Mouse (Mus musculus): ENCODE results near the gene A3galt2. TPM values are rescaled to one million over a fixed set of nuclear protein-coding genes. Genes with fewer than 3 reads are reported as not detected.

A3galt2 gene
- polyA plus RNA-seq, 1 experiment from 2014 or later: 0.38 TPM

- peak overlapping the region; percentile 99 for H3K4me3 ChIP-seq
- H3K9ac ChIP-seq: peak overlapping the region; percentile 100
- no peaks in the 10 kb centered on the region for H3K27me3 ChIP-seq
- H3K36me3 ChIP-seq: peaks cover 8% of the 10 kb centered on the region
- H3K4me1 ChIP-seq: peaks cover 53% of the 10 kb centered on the region
- H3K27ac ChIP-seq: peak overlapping the region; percentile 94
- peak overlapping the region; percentile 94 for H3K4me2 ChIP-seq
- no peaks in the 10 kb centered on the region for H3K9me3 ChIP-seq
- 1% methylated on average over 5 of the region's 5 CpGs for WGBS
- no peak for ATAC-seq (ENCODE audit: insufficient number of reproducible peaks, insufficient read depth, low FRiP score, low TSS enrichment, low read depth)
Measured at GRCm38 (mm10) chr4:128728431-128728851, 26.7 kb upstream of the A3galt2 start.

- peak overlapping the region; percentile 94 for H3K27ac ChIP-seq
- H3K9me3 ChIP-seq: no peaks in the 10 kb centered on the region
- 9% methylated on average over 15 of the region's 15 CpGs for WGBS
- no peak for ATAC-seq (ENCODE audit: insufficient number of reproducible peaks, insufficient read depth, low FRiP score, low TSS enrichment, low read depth)
- H3K36me3 ChIP-seq: peaks cover 8% of the 10 kb centered on the region
- H3K27me3 ChIP-seq: no peaks in the 10 kb centered on the region
- peaks cover 60% of the 10 kb centered on the region for H3K4me1 ChIP-seq
- H3K9ac ChIP-seq: peak overlapping the region; percentile 100
- peak overlapping the region; percentile 94 for H3K4me2 ChIP-seq
- H3K4me3 ChIP-seq: peak overlapping the region; percentile 99
Measured at GRCm38 (mm10) chr4:128729033-128729708, 26.0 kb upstream of the A3galt2 start.

GRCm38 (mm10) chr4:128729709-128730037 lies 25.5 kb upstream of the A3galt2 start:
- H3K4me3 ChIP-seq: peak overlapping the region; percentile 99
- 10% methylated on average over 5 of the region's 5 CpGs for WGBS
- peaks cover 65% of the 10 kb centered on the region for H3K4me1 ChIP-seq
- peaks cover 8% of the 10 kb centered on the region for H3K36me3 ChIP-seq
- no peaks in the 10 kb centered on the region for H3K9me3 ChIP-seq
- peak overlapping the region; percentile 100 for H3K9ac ChIP-seq
- ATAC-seq (ENCODE audit: insufficient number of reproducible peaks, insufficient read depth, low FRiP score, low TSS enrichment, low read depth): no peak
- no peaks in the 10 kb centered on the region for H3K27me3 ChIP-seq
- H3K27ac ChIP-seq: peak overlapping the region; percentile 55
- H3K4me2 ChIP-seq: peak overlapping the region; percentile 94

- ATAC-seq (ENCODE audit: insufficient number of reproducible peaks, insufficient read depth, low FRiP score, low TSS enrichment, low read depth): no peak
- WGBS: 72% methylated on average over 6 of the region's 6 CpGs
- H3K9me3 ChIP-seq: no peaks in the 10 kb centered on the region
- H3K36me3 ChIP-seq: peaks cover 8% of the 10 kb centered on the region
- peak overlapping the region; percentile 99 for H3K4me3 ChIP-seq
- peaks cover 71% of the 10 kb centered on the region for H3K4me1 ChIP-seq
- H3K27me3 ChIP-seq: no peaks in the 10 kb centered on the region
- peak overlapping the region; percentile 94 for H3K4me2 ChIP-seq
- H3K9ac ChIP-seq: peak overlapping the region; percentile 100; the same call in 1 of the 2 replicates
- peak overlapping the region; percentile 55; the same call in 1 of the 2 replicates for H3K27ac ChIP-seq
Measured at GRCm38 (mm10) chr4:128730271-128730670, 24.9 kb upstream of the A3galt2 start.

GRCm38 (mm10) chr4:128732794-128733193 lies 22.4 kb upstream of the A3galt2 start:
- no peaks in the 10 kb centered on the region for H3K9me3 ChIP-seq
- 60% methylated on average over 5 of the region's 5 CpGs for WGBS
- peaks cover 8% of the 10 kb centered on the region for H3K36me3 ChIP-seq
- H3K27ac ChIP-seq: no peak overlapping the region; the same call in 1 of the 2 replicates
- H3K4me3 ChIP-seq: no peak overlapping the region
- peaks cover 91% of the 10 kb centered on the region for H3K4me1 ChIP-seq
- H3K27me3 ChIP-seq: no peaks in the 10 kb centered on the region
- H3K4me2 ChIP-seq: no peak overlapping the region
- H3K9ac ChIP-seq: no peak overlapping the region
- no peak for ATAC-seq (ENCODE audit: insufficient number of reproducible peaks, insufficient read depth, low FRiP score, low TSS enrichment, low read depth)

- 0 out of 2 replicates have a peak overlapping the region, but pooled peaks have one; percentile 91 for H3K27ac ChIP-seq
Measured at GRCm38 (mm10) chr4:128733496-128733895, 21.7 kb upstream of the A3galt2 start.

GRCm38 (mm10) chr4:128734217-128734616 lies 20.9 kb upstream of the A3galt2 start:
- Histone ChIP-seq H3K9ac (peak overlapping the region; percentile 37; the same call in 1 of the 2 replicates), H3K9me3 (no peaks in the 10 kb centered on the region), H3K27ac (peak overlapping the region; percentile 91), H3K27me3 (no peaks in the 10 kb centered on the region), H3K36me3 (peaks cover 8% of the 10 kb centered on the region), H3K4me3 (no peak overlapping the region), H3K4me2 (peak overlapping the region; percentile 30), H3K4me1 (peaks cover 89% of the 10 kb centered on the region)
- 25% methylated on average over 5 of the region's 5 CpGs for WGBS
- ATAC-seq (ENCODE audit: insufficient number of reproducible peaks, insufficient read depth, low FRiP score, low TSS enrichment, low read depth): no peak

More at GRCm38 (mm10) chr4:128733496-128733895, 21.7 kb upstream of the A3galt2 start:
- Histone ChIP-seq H3K4me1 (peaks cover 95% of the 10 kb centered on the region), H3K4me2 (0 out of 2 replicates have a peak overlapping the region, but pooled peaks have one; percentile 17), H3K27me3 (no peaks in the 10 kb centered on the region), H3K9ac (peak overlapping the region; percentile 37; the same call in 1 of the 2 replicates), H3K4me3 (no peak overlapping the region), H3K36me3 (peaks cover 8% of the 10 kb centered on the region), H3K9me3 (no peaks in the 10 kb centered on the region)
- ATAC-seq (ENCODE audit: insufficient number of reproducible peaks, insufficient read depth, low FRiP score, low TSS enrichment, low read depth): no peak
- WGBS: 51% methylated on average over 6 of the region's 6 CpGs

GRCm38 (mm10) chr4:128734721-128735671 lies 20.2 kb upstream of the A3galt2 start:
- Histone ChIP-seq H3K9me3 (no peaks in the 10 kb centered on the region), H3K4me2 (peak overlapping the region; percentile 30), H3K27me3 (no peaks in the 10 kb centered on the region), H3K9ac (0 out of 2 replicates have a peak overlapping the region, but pooled peaks have one; percentile 37), H3K4me1 (peaks cover 81% of the 10 kb centered on the region), H3K36me3 (peaks cover 8% of the 10 kb centered on the region), H3K27ac (peak overlapping the region; percentile 91), H3K4me3 (no peak overlapping the region)
- no peak for ATAC-seq (ENCODE audit: insufficient number of reproducible peaks, insufficient read depth, low FRiP score, low TSS enrichment, low read depth)
- 55% methylated on average over 18 of the region's 18 CpGs for WGBS

- Histone ChIP-seq H3K4me2 (peak overlapping the region; percentile 41), H3K4me1 (peaks cover 67% of the 10 kb centered on the region), H3K4me3 (no peak overlapping the region), H3K27ac (peak overlapping the region; percentile 91), H3K36me3 (peaks cover 4% of the 10 kb centered on the region; the same call in 1 of the 2 replicates), H3K9ac (peak overlapping the region; percentile 59), H3K27me3 (no peaks in the 10 kb centered on the region), H3K9me3 (no peaks in the 10 kb centered on the region)
- WGBS: 20% methylated on average over 6 of the region's 6 CpGs
- 0 out of 2 replicates have a peak, but pooled peaks have one; percentile 48 for ATAC-seq (ENCODE audit: insufficient number of reproducible peaks, insufficient read depth, low FRiP score, low TSS enrichment, low read depth)
Measured at GRCm38 (mm10) chr4:128737137-128737589, 18.0 kb upstream of the A3galt2 start.

GRCm38 (mm10) chr4:128737825-128738610 lies 17.1 kb upstream of the A3galt2 start:
- Histone ChIP-seq H3K4me1 (peaks cover 68% of the 10 kb centered on the region), H3K9me3 (no peaks in the 10 kb centered on the region), H3K27ac (peak overlapping the region; percentile 91), H3K27me3 (no peaks in the 10 kb centered on the region), H3K36me3 (peaks cover 4% of the 10 kb centered on the region; the same call in 1 of the 2 replicates), H3K4me3 (no peak overlapping the region), H3K9ac (peak overlapping the region; percentile 58), H3K4me2 (peak overlapping the region; percentile 41)
- ATAC-seq (ENCODE audit: insufficient number of reproducible peaks, insufficient read depth, low FRiP score, low TSS enrichment, low read depth): 0 out of 2 replicates have a peak, but pooled peaks have one; percentile 57
- WGBS: 44% methylated on average over 14 of the region's 14 CpGs

Data from embryonic facial prominence, embryonic 13.5 days (tissue).